Mouse (Mus musculus) heart, postnatal 10 days (tissue): Measurements from ENCODE around the gene Sec23ip. TPM values are rescaled to one million over a fixed set of nuclear protein-coding genes. Genes with fewer than 3 reads are reported as not detected.
"Not testable (repeated sequence)": the region's sequence is repeated elsewhere in the genome, so short reads cannot be mapped to it uniquely, and the experiment has no call there.

Source experiments
- DNase-seq, 2 experiments: peaks; one replicate each; pipeline ENCODE4 v3.0.0; 2021
- intact Hi-C: fragments of 180-260 bp; cut with DNase I; formaldehyde crosslinking; loops from one replicate; pipeline ENCODE4 v1.15.1; 2025
- total RNA-seq, 2 experiments: library from RNA; stranded (reverse); gene quantifications; 2 replicates each; pipeline ENCODE4 v1.2.3; 2021

Sec23ip gene
- total RNA-seq: 10 to 100 TPM; 29.3 to 30.0 TPM

- DNase-seq: peak; percentile 99
- intact Hi-C loops: no loop called here
Observed at GRCm38 (mm10) chr7:128744684-128745485, at the start of gene Sec23ip. TSS of gene Sec23ip (plus strand) at chr7:128744943.

- intact Hi-C loops: loop anchor here (10.0 kb wide), 1 partner anchor 455 kb away; the partner anchor contains the start of gene Tgfb1i1
Observed at GRCm38 (mm10) chr7:128699959-128700358, 44.8 kb upstream of the Sec23ip start.

GRCm38 (mm10) chr7:128705735-128706134 is 39.0 kb upstream of the Sec23ip start:
- intact Hi-C loops: loop anchor here (5.0 to 10.0 kb wide), 2 partner anchors 348 to 461 kb away; partner anchors contain the start of gene Tgfb1i1
- DNase-seq: peak; percentile 79 to 83

More at GRCm38 (mm10) chr7:128699959-128700358, 44.8 kb upstream of the Sec23ip start:
- not testable (repeated sequence) for DNase-seq

GRCm38 (mm10) chr7:128717991-128718390 is 26.8 kb upstream of the Sec23ip start:
- intact Hi-C loops: no loop called here
- no peak for DNase-seq

GRCm38 (mm10) chr7:128724761-128725160 is 20.0 kb upstream of the Sec23ip start:
- intact Hi-C loops: no loop called here
- DNase-seq: peak; percentile 85

- no peak for DNase-seq
- intact Hi-C loops: no loop called here
Observed at GRCm38 (mm10) chr7:128725189-128725588, 19.6 kb upstream of the Sec23ip start.

- no peak for DNase-seq
- intact Hi-C loops: no loop called here
Observed at GRCm38 (mm10) chr7:128726999-128727398, 17.7 kb upstream of the Sec23ip start.

- no peak for DNase-seq
- intact Hi-C loops: no loop called here
Observed at GRCm38 (mm10) chr7:128727701-128728100, 17.0 kb upstream of the Sec23ip start.

GRCm38 (mm10) chr7:128728738-128729137 is 16.0 kb upstream of the Sec23ip start:
- intact Hi-C loops: no loop called here
- DNase-seq: peak in 1 of 2 experiments; percentile 38

- intact Hi-C loops: no loop called here
Observed at GRCm38 (mm10) chr7:128731585-128731984, 13.2 kb upstream of the Sec23ip start.

GRCm38 (mm10) chr7:128738041-128738440 is 6.7 kb upstream of the Sec23ip start:
- intact Hi-C loops: no loop called here
- DNase-seq: no peak

More at GRCm38 (mm10) chr7:128731585-128731984, 13.2 kb upstream of the Sec23ip start:
- no peak for DNase-seq

- intact Hi-C loops: no loop called here
- DNase-seq: no peak
Observed at GRCm38 (mm10) chr7:128739116-128739461, 5.7 kb upstream of the Sec23ip start.

GRCm38 (mm10) chr7:128739462-128740277 is 5.1 kb upstream of the Sec23ip start:
- peak; percentile 68 to 71 for DNase-seq
- intact Hi-C loops: no loop called here

- intact Hi-C loops: no loop called here
- DNase-seq: peak; percentile 98
Observed at GRCm38 (mm10) chr7:128740334-128740733, 4.4 kb upstream of the Sec23ip start, which contains the start of gene Mcmbp. TSS of gene Mcmbp (minus strand) at chr7:128740495.

- intact Hi-C loops: no loop called here
- no peak for DNase-seq
Observed at GRCm38 (mm10) chr7:128743898-128744297, 845 bp upstream of the Sec23ip start.

- no peak for DNase-seq
- intact Hi-C loops: no loop called here
Observed at GRCm38 (mm10) chr7:128746151-128746550, 1.4 kb downstream of the Sec23ip start.

- peak; percentile 84 to 85 for DNase-seq
- intact Hi-C loops: no loop called here
Observed at GRCm38 (mm10) chr7:128748758-128749157, 4.0 kb downstream of the Sec23ip start.

- no peak for DNase-seq
- intact Hi-C loops: no loop called here
Observed at GRCm38 (mm10) chr7:128750296-128750695, 5.6 kb downstream of the Sec23ip start.

GRCm38 (mm10) chr7:128752012-128752411 is 7.3 kb downstream of the Sec23ip start:
- DNase-seq: no peak
- intact Hi-C loops: no loop called here

- DNase-seq: no peak
Observed at GRCm38 (mm10) chr7:128755396-128755795, 10.7 kb downstream of the Sec23ip start.

GRCm38 (mm10) chr7:128758948-128759347 is 14.2 kb downstream of the Sec23ip start:
- intact Hi-C loops: no loop called here
- DNase-seq: no peak

More at GRCm38 (mm10) chr7:128755396-128755795, 10.7 kb downstream of the Sec23ip start:
- intact Hi-C loops: no loop called here
